Mouse (Mus musculus): ENCODE measurements around the gene Il11. TPM values are rescaled to one million over a fixed set of nuclear protein-coding genes. Genes with fewer than 3 reads are reported as not detected.

Gene Il11
- polyA plus RNA-seq, 1 experiment from 2014 or later, result not detected

GRCm38 (mm10) chr7:4724359-4724758, 58.3 kb downstream of the Il11 start:
- Histone ChIP-seq H3K9ac (ENCODE audit: low read length) (no peak overlapping the region), H3K4me2 (ENCODE audit: low read depth, severe bottlenecking) (no peak overlapping the region), H3K27ac (replicated peaks; ENCODE audit: low read depth, low read length) (no peak overlapping the region), H3K4me3 (ENCODE audit: low read depth, low read length) (no peak overlapping the region), H3K27me3 (ENCODE audit: control insufficient read depth, insufficient read depth, low read length) (no peaks in the 10 kb centered on the region), H3K4me1 (ENCODE audit: control insufficient read depth, insufficient read depth, low read length) (no peaks in the 10 kb centered on the region), H3K36me3 (ENCODE audit: control insufficient read depth, insufficient read depth, low read length) (no peaks in the 10 kb centered on the region), H3K9me3 (ENCODE audit: control insufficient read depth, low read length) (no peaks in the 10 kb centered on the region)
- 65% methylated on average over 3 of the region's 3 CpGs for WGBS
- DNase-seq (ENCODE audit: low spot score) (no peak), ATAC-seq (ENCODE audit: insufficient number of reproducible peaks, low FRiP score, low TSS enrichment, low read depth) (no peak)

GRCm38 (mm10) chr7:4723508-4723907, 59.2 kb downstream of the Il11 start:
- Histone ChIP-seq H3K27ac (replicated peaks; ENCODE audit: low read depth, low read length) (no peak overlapping the region), H3K36me3 (ENCODE audit: control insufficient read depth, insufficient read depth, low read length) (no peaks in the 10 kb centered on the region), H3K4me1 (ENCODE audit: control insufficient read depth, insufficient read depth, low read length) (no peaks in the 10 kb centered on the region), H3K4me3 (ENCODE audit: low read depth, low read length) (no peak overlapping the region; the same call in 1 of the 2 replicates), H3K27me3 (ENCODE audit: control insufficient read depth, insufficient read depth, low read length) (no peaks in the 10 kb centered on the region), H3K9ac (ENCODE audit: low read length) (peak overlapping the region; percentile 43), H3K4me2 (ENCODE audit: low read depth, severe bottlenecking) (peak overlapping the region; percentile 41), H3K9me3 (ENCODE audit: control insufficient read depth, low read length) (no peaks in the 10 kb centered on the region)
- no peak for ATAC-seq (ENCODE audit: insufficient number of reproducible peaks, low FRiP score, low TSS enrichment, low read depth)
- no peak for DNase-seq (ENCODE audit: low spot score)
- WGBS, result 38% methylated on average over 12 of the region's 12 CpGs

Other genes with a start within 250 kb of the Il11 start
- gene Syt5, start 235.3 kb downstream of the Il11 start, polyA plus RNA-seq (2014; fragmentation: Nextera tagmentation; extraction: Ambion mirVana), result 4.1 and 4.2 TPM in 2 replicates
- gene Ptprh, start 178.8 kb downstream of the Il11 start, polyA plus RNA-seq (2014; fragmentation: Nextera tagmentation; extraction: Ambion mirVana), result not detected in 2 replicates
- gene Tmem86b, start 151.4 kb downstream of the Il11 start, polyA plus RNA-seq (2014; fragmentation: Nextera tagmentation; extraction: Ambion mirVana), result 1.1 and 2.5 TPM in 2 replicates
- gene Ppp6r1, start 123.8 kb downstream of the Il11 start, polyA plus RNA-seq (2014; fragmentation: Nextera tagmentation; extraction: Ambion mirVana), result 4.9 and 6.5 TPM in 2 replicates
- 104 and 112 TPM in 2 replicates for gene Hspbp1, start 97.8 kb downstream of the Il11 start, polyA plus RNA-seq (2014; fragmentation: Nextera tagmentation; extraction: Ambion mirVana)
- 1.7 and 2.5 TPM in 2 replicates for gene Brsk1, start 92.3 kb downstream of the Il11 start, polyA plus RNA-seq (2014; fragmentation: Nextera tagmentation; extraction: Ambion mirVana)
- 0.16 and 0.19 TPM in 2 replicates for gene Tmem150b, start 57.6 kb downstream of the Il11 start, polyA plus RNA-seq (2014; fragmentation: Nextera tagmentation; extraction: Ambion mirVana)
- gene Kmt5c, start 42.7 kb downstream of the Il11 start, polyA plus RNA-seq (2014; fragmentation: Nextera tagmentation; extraction: Ambion mirVana), result 76.2 and 80.5 TPM in 2 replicates
- gene Cox6b2, start 29.8 kb downstream of the Il11 start, polyA plus RNA-seq (2014; fragmentation: Nextera tagmentation; extraction: Ambion mirVana), result 36.9 and 38.4 TPM in 2 replicates
- not detected in 2 replicates for gene Fam71e2, start 11.6 kb downstream of the Il11 start, polyA plus RNA-seq (2014; fragmentation: Nextera tagmentation; extraction: Ambion mirVana)
- 0.41 TPM in 1 of 2 replicates, not detected in the other for gene Tmem190, start 78 bp upstream of the Il11 start, polyA plus RNA-seq (2014; fragmentation: Nextera tagmentation; extraction: Ambion mirVana)
- gene Tmem238, start 6.8 kb upstream of the Il11 start, polyA plus RNA-seq (2014; fragmentation: Nextera tagmentation; extraction: Ambion mirVana), result 2.1 and 2.6 TPM in 2 replicates
- gene Rpl28, start 10.0 kb upstream of the Il11 start, polyA plus RNA-seq (2014; fragmentation: Nextera tagmentation; extraction: Ambion mirVana), result 266 and 269 TPM in 2 replicates
- 527 and 540 TPM in 2 replicates for gene Ube2s, start 29.7 kb upstream of the Il11 start, polyA plus RNA-seq (2014; fragmentation: Nextera tagmentation; extraction: Ambion mirVana)
- 0.20 and 0.44 TPM in 2 replicates for gene Shisa7, start 61.8 kb upstream of the Il11 start, polyA plus RNA-seq (2014; fragmentation: Nextera tagmentation; extraction: Ambion mirVana)
- gene Isoc2b, start 87.4 kb upstream of the Il11 start, polyA plus RNA-seq (2014; fragmentation: Nextera tagmentation; extraction: Ambion mirVana), result 2.8 and 3.5 TPM in 2 replicates
- gene Isoc2a, start 94.3 kb upstream of the Il11 start, polyA plus RNA-seq (2014; fragmentation: Nextera tagmentation; extraction: Ambion mirVana), result 0.63 and 0.84 TPM in 2 replicates
- gene Gm36210, start 123.7 kb upstream of the Il11 start, polyA plus RNA-seq (2014; fragmentation: Nextera tagmentation; extraction: Ambion mirVana), result not detected in 2 replicates
- gene Zfp628, start 132.4 kb upstream of the Il11 start, polyA plus RNA-seq (2014; fragmentation: Nextera tagmentation; extraction: Ambion mirVana), result 3.8 and 4.2 TPM in 2 replicates
- 1.9 and 2.9 TPM in 2 replicates for gene Nat14, start 139.2 kb upstream of the Il11 start, polyA plus RNA-seq (2014; fragmentation: Nextera tagmentation; extraction: Ambion mirVana)
- gene Ssc5d, start 142.9 kb upstream of the Il11 start, polyA plus RNA-seq (2014; fragmentation: Nextera tagmentation; extraction: Ambion mirVana), result 1.7 and 1.9 TPM in 2 replicates
- 0.08 and 0.18 TPM in 2 replicates for gene Sbk2, start 181.5 kb upstream of the Il11 start, polyA plus RNA-seq (2014; fragmentation: Nextera tagmentation; extraction: Ambion mirVana)
- gene Sbk3, start 188.3 kb upstream of the Il11 start, polyA plus RNA-seq (2014; fragmentation: Nextera tagmentation; extraction: Ambion mirVana), result 0.04 TPM in 1 of 2 replicates, not detected in the other
- 33.3 and 39.2 TPM in 2 replicates for gene Zfp579, start 213.3 kb upstream of the Il11 start, polyA plus RNA-seq (2014; fragmentation: Nextera tagmentation; extraction: Ambion mirVana)
- gene Zfp524, start 231.6 kb upstream of the Il11 start, polyA plus RNA-seq (2014; fragmentation: Nextera tagmentation; extraction: Ambion mirVana), result 9.3 and 9.6 TPM in 2 replicates
- gene Fiz1, start 231.8 kb upstream of the Il11 start, polyA plus RNA-seq (2014; fragmentation: Nextera tagmentation; extraction: Ambion mirVana), result 51.1 and 52.6 TPM in 2 replicates
- gene Gm44973, start 232.6 kb upstream of the Il11 start, polyA plus RNA-seq (2014; fragmentation: Nextera tagmentation; extraction: Ambion mirVana), result 0.45 and 1.4 TPM in 2 replicates
- 7.5 and 8.2 TPM in 2 replicates for gene Zfp865, start 237.5 kb upstream of the Il11 start, polyA plus RNA-seq (2014; fragmentation: Nextera tagmentation; extraction: Ambion mirVana)
- 12.5 and 14.4 TPM in 2 replicates for gene Ccdc106, start 237.7 kb upstream of the Il11 start, polyA plus RNA-seq (2014; fragmentation: Nextera tagmentation; extraction: Ambion mirVana)